Mouse (Mus musculus) hindbrain, embryonic 13.5 days (tissue): ENCODE results near the gene Gphn. TPM values are rescaled to one million over a fixed set of nuclear protein-coding genes. Genes with fewer than 3 reads are reported as not detected.

Experiments
- ATAC-seq: fragments of 200-750 bp; cut with Nextera tagmentation; 2 replicates; pipeline ENCODE4 v1.8.0; 2017; ENCODE audit warnings: moderate TSS enrichment; ENCODE audit not compliant: low FRiP score
- H3K27ac ChIP-seq: fragments of 300-500 bp; sonication (generic); 2 replicates; pipeline ENCODE4 v1.5.1; 2015; ENCODE audit warnings: inconsistent platforms, mild to moderate bottlenecking, moderate library complexity
- H3K27me3 ChIP-seq: fragments of 300-500 bp; sonication (generic); 2 replicates; pipeline ENCODE4 v1.6.1; 2015; ENCODE audit warnings: mild to moderate bottlenecking, inconsistent platforms
- H3K36me3 ChIP-seq: fragments of 300-500 bp; sonication (generic); 2 replicates; pipeline ENCODE4 v1.6.1; 2015; ENCODE audit warnings: mild to moderate bottlenecking, inconsistent platforms
- H3K4me1 ChIP-seq: fragments of 300-500 bp; sonication (generic); replicated peaks from 2 replicates; pipeline ENCODE4 v1.6.1; 2015; ENCODE audit warnings: inconsistent platforms
- H3K4me2 ChIP-seq: fragments of 300-500 bp; sonication (generic); 2 replicates; pipeline ENCODE4 v1.6.1; 2015; ENCODE audit warnings: inconsistent platforms, mild to moderate bottlenecking, moderate library complexity
- H3K4me3 ChIP-seq: fragments of 300-500 bp; sonication (generic); 2 replicates; pipeline ENCODE4 v1.5.1; 2015; ENCODE audit warnings: mild to moderate bottlenecking, inconsistent platforms
- H3K9ac ChIP-seq: fragments of 300-500 bp; sonication (generic); 2 replicates; pipeline ENCODE4 v1.6.1; 2015; ENCODE audit warnings: mild to moderate bottlenecking, inconsistent platforms
- H3K9me3 ChIP-seq: fragments of 300-500 bp; sonication (generic); 2 replicates; pipeline ENCODE4 v1.6.1; 2016; ENCODE audit warnings: inconsistent platforms
- WGBS: fragments of 180-500 bp; shearing (Covaris S2); methylation state at CpG from one replicate; pipeline ENCODE4 v1.1.7; 2015; 5-methylcytosine and 5-hydroxymethylcytosine counted together
- polyA plus RNA-seq: library from polyadenylated mRNA; unstranded; fragments of >200 nt; fragmentation: Nextera tagmentation; extraction: Ambion mirVana; gene quantifications from 2 replicates; pipeline ENCODE4 v1.2.1, GENCODE M21; 2015

Gphn gene
- polyA plus RNA-seq: 34.9 and 37.4 TPM in 2 replicates

- Histone ChIP-seq H3K4me3 (peak within 1 kb of the TSS; percentile 95), H3K9ac (peak within 1 kb of the TSS; percentile 96), H3K4me2 (peak within 1 kb of the TSS; percentile 73), H3K9me3 (no peaks in the 10 kb centered on the region), H3K27ac (peak within 1 kb of the TSS; percentile 99), H3K27me3 (no peaks in the 10 kb centered on the region), H3K4me1 (peaks cover 9% of the 10 kb centered on the region), H3K36me3 (no peaks in the 10 kb centered on the region)
- under 1% methylated on average over 68 of the region's 70 CpGs for WGBS
- ATAC-seq: peak; percentile 98
These were observed at the start of gene Gphn for GRCm38 (mm10) chr12:78225707-78226518. Gene Gphn, plus strand, starts transcription at chr12:78226379.

DNA sequence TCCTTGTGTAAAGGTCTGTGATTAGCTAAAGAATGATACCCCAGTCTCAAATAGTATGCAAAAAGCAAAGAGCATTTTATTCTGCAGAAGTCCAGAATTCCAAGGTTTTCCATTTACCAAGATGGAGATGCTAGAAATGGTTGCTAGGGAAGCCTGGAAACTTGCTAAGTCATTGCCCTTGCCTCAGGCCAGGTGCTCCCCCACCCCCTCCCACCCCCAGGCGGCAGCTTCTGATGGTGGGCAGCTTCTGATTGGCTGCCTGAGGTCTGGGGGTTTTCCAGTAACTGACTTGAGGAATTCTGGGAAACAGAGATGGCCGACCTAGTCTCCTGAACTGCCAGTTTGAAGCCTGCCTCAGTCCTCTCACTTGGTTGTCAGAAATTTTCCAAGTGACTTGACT, 44.7 kb upstream of the Gphn start:
- Histone ChIP-seq H3K4me3 (no peak overlapping the region), H3K4me1 (0 out of 2 replicates have a peak, but pooled peaks cover 4% of the 10 kb centered on the region), H3K4me2 (no peak overlapping the region), H3K27ac (no peak overlapping the region), H3K9me3 (no peaks in the 10 kb centered on the region), H3K27me3 (no peaks in the 10 kb centered on the region), H3K36me3 (no peaks in the 10 kb centered on the region), H3K9ac (no peak overlapping the region)
- 59% methylated on average over 2 of the region's 2 CpGs for WGBS
- no peak for ATAC-seq

DNA sequence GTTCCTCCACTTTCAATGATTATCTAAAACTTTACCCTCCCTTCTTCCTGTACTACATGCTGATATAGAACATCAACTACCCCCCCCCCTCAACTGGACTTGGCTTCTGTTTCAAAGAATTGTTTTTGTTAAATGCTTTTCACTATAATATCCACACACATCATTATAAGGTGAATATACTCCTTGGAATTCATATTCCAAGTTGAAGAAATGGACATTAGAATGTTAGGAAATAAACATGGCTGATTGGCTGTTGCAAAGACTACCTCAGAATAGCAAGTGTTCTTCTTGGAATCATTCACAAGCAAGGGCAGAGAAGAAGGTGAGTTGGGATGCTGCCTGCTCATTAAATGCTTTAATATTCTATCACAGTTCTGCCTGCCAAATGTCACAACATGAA, 32.2 kb upstream of the Gphn start, which contains the start of gene Gm6657:
Gene Gm6657 (plus strand): TSS at position 301 of the 400 bp plus-strand sequence.
- Histone ChIP-seq H3K9ac (no peak within 1 kb of the TSS), H3K9me3 (peaks cover 3% of the 10 kb centered on the region; the same call in 1 of the 2 replicates), H3K4me3 (no peak within 1 kb of the TSS), H3K27ac (no peak within 1 kb of the TSS), H3K27me3 (no peaks in the 10 kb centered on the region), H3K4me1 (no peaks in the 10 kb centered on the region), H3K36me3 (no peaks in the 10 kb centered on the region), H3K4me2 (no peak within 1 kb of the TSS)
- ATAC-seq: no peak

DNA sequence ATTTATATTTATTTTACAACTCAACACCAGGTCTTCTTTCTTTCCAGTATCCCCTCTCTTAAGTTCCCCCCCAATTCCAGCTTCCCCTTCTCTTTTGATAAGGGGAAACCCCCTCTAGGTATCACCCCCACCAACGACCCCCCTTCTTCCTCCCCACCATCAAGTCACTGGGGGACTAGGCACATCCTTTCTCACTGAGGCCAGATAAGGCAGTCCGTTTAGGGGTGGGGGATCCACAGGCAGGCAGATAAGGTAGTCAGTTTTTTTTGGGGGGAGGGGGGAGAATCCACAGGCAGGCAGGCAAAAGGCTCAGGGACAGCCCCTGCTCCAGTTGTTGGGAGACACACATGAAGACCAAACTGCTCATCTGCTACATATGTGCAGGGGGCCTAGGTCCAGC, 30.8 kb upstream of the Gphn start:
- H3K4me3 ChIP-seq: no peak overlapping the region
- H3K4me2 ChIP-seq: no peak overlapping the region
- peaks cover 3% of the 10 kb centered on the region; the same call in 1 of the 2 replicates for H3K9me3 ChIP-seq
- no peak overlapping the region for H3K9ac ChIP-seq
- no peak overlapping the region for H3K27ac ChIP-seq
- no peaks in the 10 kb centered on the region for H3K4me1 ChIP-seq
- no peaks in the 10 kb centered on the region for H3K27me3 ChIP-seq
- no peaks in the 10 kb centered on the region for H3K36me3 ChIP-seq
- ATAC-seq: no peak
- WGBS: 75% methylated on average over 2 of the region's 2 CpGs

GRCm38 (mm10) chr12:78203646-78204045, 22.5 kb upstream of the Gphn start:
- Histone ChIP-seq H3K4me2 (no peak overlapping the region), H3K27ac (no peak overlapping the region)
- no peak for ATAC-seq

GRCm38 (mm10) chr12:78205915-78206570, 20.1 kb upstream of the Gphn start:
- Histone ChIP-seq H3K27ac (no peak overlapping the region), H3K4me1 (0 out of 2 replicates have a peak, but pooled peaks cover 3% of the 10 kb centered on the region), H3K36me3 (no peaks in the 10 kb centered on the region), H3K4me2 (peak overlapping the region; percentile 22; the same call in 1 of the 2 replicates), H3K4me3 (no peak overlapping the region), H3K9ac (no peak overlapping the region), H3K9me3 (no peaks in the 10 kb centered on the region), H3K27me3 (no peaks in the 10 kb centered on the region)
- 14% methylated on average over 5 of the region's 5 CpGs for WGBS
- ATAC-seq: no peak

More at GRCm38 (mm10) chr12:78203646-78204045, 22.5 kb upstream of the Gphn start:
- H3K27me3 ChIP-seq: no peaks in the 10 kb centered on the region
- no peaks in the 10 kb centered on the region for H3K9me3 ChIP-seq
- WGBS: 48% methylated on average over 5 of the region's 5 CpGs
- no peaks in the 10 kb centered on the region for H3K36me3 ChIP-seq
- no peak overlapping the region for H3K4me3 ChIP-seq
- no peak overlapping the region for H3K9ac ChIP-seq
- 0 out of 2 replicates have a peak, but pooled peaks cover 3% of the 10 kb centered on the region for H3K4me1 ChIP-seq

- Histone ChIP-seq H3K27me3 (no peaks in the 10 kb centered on the region), H3K36me3 (no peaks in the 10 kb centered on the region), H3K27ac (no peak overlapping the region), H3K4me3 (no peak overlapping the region), H3K9ac (no peak overlapping the region), H3K4me2 (no peak overlapping the region), H3K4me1 (0 out of 2 replicates have a peak, but pooled peaks cover 3% of the 10 kb centered on the region), H3K9me3 (no peaks in the 10 kb centered on the region)
- 72% methylated on average over 4 of the region's 4 CpGs for WGBS
- no peak for ATAC-seq
These were observed 19.6 kb upstream of the Gphn start for GRCm38 (mm10) chr12:78206571-78206960.

GRCm38 (mm10) chr12:78209856-78210255, 16.3 kb upstream of the Gphn start:
- Histone ChIP-seq H3K4me2 (no peak overlapping the region), H3K27me3 (no peaks in the 10 kb centered on the region), H3K4me3 (no peak overlapping the region), H3K36me3 (no peaks in the 10 kb centered on the region), H3K9me3 (no peaks in the 10 kb centered on the region), H3K27ac (no peak overlapping the region), H3K4me1 (no peaks in the 10 kb centered on the region), H3K9ac (no peak overlapping the region)
- 88% methylated on average over 2 of the region's 2 CpGs for WGBS
- no peak for ATAC-seq

GRCm38 (mm10) chr12:78215490-78215889, 10.7 kb upstream of the Gphn start:
- ATAC-seq: no peak
- no peak overlapping the region for H3K27ac ChIP-seq
- 82% methylated on average over 6 of the region's 6 CpGs for WGBS
- no peaks in the 10 kb centered on the region for H3K9me3 ChIP-seq
- H3K27me3 ChIP-seq: no peaks in the 10 kb centered on the region
- H3K4me3 ChIP-seq: no peak overlapping the region
- H3K4me1 ChIP-seq: no peaks in the 10 kb centered on the region
- H3K36me3 ChIP-seq: no peaks in the 10 kb centered on the region
- no peak overlapping the region for H3K9ac ChIP-seq
- H3K4me2 ChIP-seq: no peak overlapping the region

- ATAC-seq: no peak
- H3K4me2 ChIP-seq: no peak overlapping the region
- no peaks in the 10 kb centered on the region for H3K9me3 ChIP-seq
- H3K27ac ChIP-seq: no peak overlapping the region
- no peaks in the 10 kb centered on the region for H3K4me1 ChIP-seq
- H3K36me3 ChIP-seq: no peaks in the 10 kb centered on the region
- H3K27me3 ChIP-seq: no peaks in the 10 kb centered on the region
- no peak overlapping the region for H3K4me3 ChIP-seq
- no peak overlapping the region for H3K9ac ChIP-seq
- 94% methylated on average over 4 of the region's 4 CpGs for WGBS
These were observed 6.9 kb upstream of the Gphn start for GRCm38 (mm10) chr12:78219191-78219825.

DNA sequence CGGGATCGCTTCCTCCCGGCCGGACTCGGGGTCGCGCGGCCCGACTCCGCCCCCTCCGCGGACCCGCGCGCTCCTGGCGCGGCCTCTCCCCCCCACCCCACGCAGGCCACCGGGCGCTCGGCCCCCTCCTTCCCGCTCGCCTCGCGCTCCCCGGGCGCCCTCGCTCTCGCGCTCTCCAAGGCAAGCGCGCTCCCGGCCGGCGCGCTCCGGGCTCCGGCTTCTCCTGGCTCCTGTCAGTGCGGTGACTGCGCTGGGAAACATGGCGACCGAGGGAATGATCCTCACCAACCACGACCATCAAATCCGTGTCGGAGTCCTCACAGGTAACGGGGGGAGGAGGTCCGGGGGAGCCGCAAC, 318 bp downstream of the Gphn start:
- Histone ChIP-seq H3K4me1 (peaks cover 9% of the 10 kb centered on the region), H3K27ac (peak overlapping the region; percentile 99), H3K4me2 (peak overlapping the region; percentile 73), H3K9me3 (no peaks in the 10 kb centered on the region), H3K9ac (peak overlapping the region; percentile 96), H3K36me3 (no peaks in the 10 kb centered on the region), H3K4me3 (peak overlapping the region; percentile 95), H3K27me3 (no peaks in the 10 kb centered on the region)
- ATAC-seq: peak; percentile 93
- under 1% methylated on average over 48 of the region's 48 CpGs for WGBS
